Mouse (Mus musculus) liver, embryonic 14.5 days (tissue): ENCODE data around the gene Hdac9.

ENCODE experiments used
- CTCF ChIP-seq: IDR thresholded peaks from 2 replicates; pipeline ENCODE4 v1.5.1; 2016; ENCODE audit warnings: antibody characterized with exemption, low read depth, control low read depth
- EP300 ChIP-seq: IDR thresholded peaks from 2 replicates; pipeline ENCODE4 v1.6.1; 2016; ENCODE audit warnings: antibody characterized with exemption, low read depth

DNA sequence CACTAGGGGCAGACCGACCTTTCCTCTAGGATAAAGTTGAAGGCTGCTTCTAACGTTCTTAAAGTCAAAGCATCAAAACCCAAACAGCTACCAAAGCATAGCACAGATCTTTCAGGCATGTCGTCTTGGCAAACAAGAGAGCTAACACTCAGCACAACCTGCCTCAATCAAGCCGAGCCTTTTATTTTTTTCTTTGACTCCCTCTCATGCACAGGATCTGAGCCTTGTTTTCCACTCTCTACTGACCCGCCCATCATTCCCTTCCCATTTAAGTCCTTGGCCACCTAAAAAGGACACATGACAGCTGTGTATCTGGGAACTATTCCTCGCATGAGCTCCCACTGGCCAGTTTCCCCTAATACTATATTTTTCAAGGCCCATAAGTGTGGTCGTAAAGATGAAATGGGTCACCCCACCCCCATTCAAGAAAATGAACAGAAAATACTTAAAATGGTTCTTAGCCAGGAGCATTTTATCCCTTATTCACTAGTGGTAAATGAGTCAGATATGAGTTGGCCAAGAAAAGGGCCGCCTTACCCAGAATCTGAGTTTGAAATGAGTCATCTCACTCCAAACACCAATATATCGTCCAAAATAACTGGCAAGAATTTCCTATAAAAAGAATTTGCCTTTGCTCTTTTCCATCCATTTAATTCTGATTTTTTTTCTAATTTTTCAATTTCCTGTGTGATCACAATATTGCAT is 840.9 kb downstream of the Hdac9 start:
- no peak for TF ChIP-seq CTCF
- no peak for TF ChIP-seq EP300
